Mouse (Mus musculus): ENCODE results near the gene Ddb2.

DNA sequence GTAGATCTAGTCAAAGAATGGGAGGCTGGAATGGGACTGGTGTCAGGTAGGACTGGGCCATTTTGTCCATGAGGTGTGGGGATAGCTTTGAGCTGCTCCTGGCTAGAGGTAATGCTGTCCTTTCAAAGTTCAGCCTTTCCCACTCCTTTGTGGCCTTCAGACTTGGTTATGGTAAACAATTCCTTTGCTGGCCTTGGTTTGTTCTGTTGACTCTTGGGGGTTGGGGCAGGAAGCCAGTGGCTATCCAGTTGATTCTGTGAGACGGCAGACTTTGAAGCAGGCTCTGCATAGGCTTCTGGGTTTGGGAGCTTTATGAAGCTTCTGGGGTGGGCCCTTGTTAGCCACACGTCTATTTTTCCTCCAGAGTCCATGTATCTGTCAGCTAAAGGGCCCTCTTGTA is 31.9 kb upstream of the Ddb2 start:
- no peak for TF ChIP-seq POLR2A (IDR thresholded peaks at IDR 0.05; ENCODE audit: insufficient read length, low read depth)
- no peak for TF ChIP-seq TCF12 (IDR thresholded peaks at IDR 0.05; ENCODE audit: insufficient read depth, poor library complexity, severe bottlenecking)
- no peak for TF ChIP-seq USF1 (IDR thresholded peaks at IDR 0.05; ENCODE audit: low read depth)
- no peak for TF ChIP-seq MAX (IDR thresholded peaks at IDR 0.05; ENCODE audit: low read depth)
- TF ChIP-seq TCF3 (IDR thresholded peaks at IDR 0.05; ENCODE audit: insufficient read length, low read depth) = no peak
- no peak for TF ChIP-seq MYOD1 (IDR thresholded peaks at IDR 0.05; ENCODE audit: control insufficient read depth in 1 of 3, insufficient read length in 2 of 3, low read depth in 2 of 3)
- no peak for TF ChIP-seq MYOG (IDR thresholded peaks at IDR 0.05; ENCODE audit: control insufficient read depth in 1 of 3, insufficient read depth in 1 of 3, insufficient read length in 2 of 3, low read depth in 2 of 3)
